Mouse (Mus musculus) midbrain, embryonic 11.5 days (tissue): Measurements from ENCODE around the gene Mrpl49. TPM values are rescaled to one million over a fixed set of nuclear protein-coding genes. Genes with fewer than 3 reads are reported as not detected.
A peak's percentile ranks its signal among the peaks of the same experiment; 100 is the strongest.

Experiments
- ATAC-seq: fragments of 200-750 bp; cut with Nextera tagmentation; 2 replicates; pipeline ENCODE4 v1.8.0; 2017; ENCODE audit warnings: moderate TSS enrichment, moderate library complexity; ENCODE audit not compliant: low FRiP score
- DNase-seq: peaks from one replicate; pipeline ENCODE4 v3.0.0; 2015; ENCODE audit warnings: low spot score; ENCODE audit errors: missing footprints
- H3K27ac ChIP-seq: fragments of 300-500 bp; sonication (generic); 2 replicates; pipeline ENCODE4 v1.5.1; 2014; ENCODE audit warnings: low read depth, low read length
- H3K27me3 ChIP-seq: fragments of 300-500 bp; sonication (generic); 2 replicates; pipeline ENCODE4 v1.6.1; 2014; ENCODE audit warnings: mild to moderate bottlenecking, low read length, moderate library complexity, mixed read lengths; ENCODE audit not compliant: control insufficient read depth, insufficient read depth
- H3K36me3 ChIP-seq: fragments of 300-500 bp; sonication (generic); 2 replicates; pipeline ENCODE4 v1.6.1; 2014; ENCODE audit warnings: mild to moderate bottlenecking, low read length, moderate library complexity, mixed read lengths; ENCODE audit not compliant: control insufficient read depth, insufficient read depth
- H3K4me1 ChIP-seq: fragments of 300-500 bp; sonication (generic); 2 replicates; pipeline ENCODE4 v1.6.1; 2014; ENCODE audit warnings: low read length; ENCODE audit not compliant: control insufficient read depth, insufficient read depth
- H3K4me2 ChIP-seq: fragments of 300-500 bp; sonication (generic); 2 replicates; pipeline ENCODE4 v1.6.1; 2014; ENCODE audit warnings: mild to moderate bottlenecking, moderate library complexity
- H3K4me3 ChIP-seq: fragments of 300-500 bp; sonication (generic); 2 replicates; pipeline ENCODE4 v1.5.1; 2014; ENCODE audit warnings: low read depth, low read length
- H3K9ac ChIP-seq: fragments of 300-500 bp; sonication (generic); 2 replicates; pipeline ENCODE4 v1.6.1; 2014; ENCODE audit warnings: low read length
- H3K9me3 ChIP-seq: fragments of 300-500 bp; sonication (generic); 2 replicates; pipeline ENCODE4 v1.6.1; 2016; ENCODE audit warnings: low read length; ENCODE audit not compliant: control insufficient read depth
- WGBS: fragments of 180-500 bp; shearing (Covaris S2); extraction: QIAGEN DNeasy Blood & Tissue Kit; methylation state at CpG from one replicate; pipeline ENCODE4 v1.1.7; 2014; 5-methylcytosine and 5-hydroxymethylcytosine counted together
- polyA plus RNA-seq: library from polyadenylated mRNA; unstranded; fragments of >200 nt; fragmentation: Nextera tagmentation; extraction: Ambion mirVana; gene quantifications from 2 replicates; pipeline ENCODE4 v1.2.1, GENCODE M21; 2014

Gene Mrpl49
- polyA plus RNA-seq, 1 experiment from 2014 or later = 92.5 TPM

GRCm38 (mm10) chr19:6061021-6061533 lies 3.5 kb upstream of the Mrpl49 start, which contains the start of gene Znhit2:
Znhit2 (plus strand) TSS chr19:6061192.
- under 1% methylated on average over 58 of the region's 58 CpGs for WGBS
- peak within 1 kb of the TSS; percentile 86 for H3K4me3 ChIP-seq
- peak within 1 kb of the TSS; percentile 95 for H3K9ac ChIP-seq
- H3K9me3 ChIP-seq = no peaks in the 10 kb centered on the region
- no peaks in the 10 kb centered on the region for H3K27me3 ChIP-seq
- ATAC-seq (peak; percentile 67), DNase-seq (peak; percentile 98)
- peak within 1 kb of the TSS; percentile 93 for H3K4me2 ChIP-seq
- H3K36me3 ChIP-seq = peaks cover 2% of the 10 kb centered on the region; the same call in 1 of the 2 replicates
- peaks cover 30% of the 10 kb centered on the region for H3K4me1 ChIP-seq
- peak within 1 kb of the TSS; percentile 92 for H3K27ac ChIP-seq

- Histone ChIP-seq H3K4me3 (peak overlapping the region; percentile 84; the same call in 1 of the 2 replicates), H3K9me3 (no peaks in the 10 kb centered on the region), H3K4me2 (peak overlapping the region; percentile 69), H3K27ac (no peak overlapping the region), H3K27me3 (no peaks in the 10 kb centered on the region), H3K36me3 (peaks cover 7% of the 10 kb centered on the region), H3K9ac (no peak overlapping the region), H3K4me1 (peaks cover 29% of the 10 kb centered on the region)
- ATAC-seq (no peak), DNase-seq (no peak)
- 85% methylated on average over 5 of the region's 5 CpGs for WGBS
Observed at GRCm38 (mm10) chr19:6058966-6059365, 1.4 kb upstream of the Mrpl49 start.

- no peak overlapping the region; the same call in 1 of the 2 replicates for H3K27ac ChIP-seq
- peaks cover 29% of the 10 kb centered on the region for H3K4me1 ChIP-seq
- DNase-seq = no peak
- ATAC-seq = no peak
- peak overlapping the region; percentile 84 for H3K4me3 ChIP-seq
- no peaks in the 10 kb centered on the region for H3K9me3 ChIP-seq
- H3K36me3 ChIP-seq = peaks cover 9% of the 10 kb centered on the region
- WGBS = 43% methylated on average over 5 of the region's 5 CpGs
- peak overlapping the region; percentile 69 for H3K4me2 ChIP-seq
- peak overlapping the region; percentile 94 for H3K9ac ChIP-seq
- no peaks in the 10 kb centered on the region for H3K27me3 ChIP-seq
Observed at GRCm38 (mm10) chr19:6058513-6058912, 928 bp upstream of the Mrpl49 start.

- H3K9ac ChIP-seq = peak overlapping the region; percentile 94
- no peaks in the 10 kb centered on the region for H3K9me3 ChIP-seq
- no peak for ATAC-seq
- H3K4me1 ChIP-seq = peaks cover 18% of the 10 kb centered on the region
- DNase-seq = no peak
- H3K27ac ChIP-seq = no peak overlapping the region
- peaks cover 22% of the 10 kb centered on the region for H3K36me3 ChIP-seq
- WGBS = 61% methylated on average over 4 of the region's 4 CpGs
- H3K27me3 ChIP-seq = no peaks in the 10 kb centered on the region
- peak overlapping the region; percentile 69 for H3K4me2 ChIP-seq
- peak overlapping the region; percentile 84 for H3K4me3 ChIP-seq
Observed at GRCm38 (mm10) chr19:6056696-6057095, 889 bp downstream of the Mrpl49 start.

- H3K4me2 ChIP-seq = no peak overlapping the region
- no peak overlapping the region for H3K4me3 ChIP-seq
- peaks cover 14% of the 10 kb centered on the region for H3K4me1 ChIP-seq
- DNase-seq = no peak
- H3K36me3 ChIP-seq = peaks cover 40% of the 10 kb centered on the region
- H3K27me3 ChIP-seq = no peaks in the 10 kb centered on the region
- no peak overlapping the region for H3K27ac ChIP-seq
- no peaks in the 10 kb centered on the region for H3K9me3 ChIP-seq
- no peak overlapping the region for H3K9ac ChIP-seq
- WGBS = 92% methylated on average over 5 of the region's 5 CpGs
- no peak for ATAC-seq
Observed at GRCm38 (mm10) chr19:6054296-6054695, 3.3 kb downstream of the Mrpl49 start.

- Histone ChIP-seq H3K27ac (no peak overlapping the region), H3K36me3 (peaks cover 40% of the 10 kb centered on the region), H3K27me3 (no peaks in the 10 kb centered on the region), H3K9me3 (no peaks in the 10 kb centered on the region), H3K9ac (no peak overlapping the region), H3K4me1 (peaks cover 15% of the 10 kb centered on the region), H3K4me2 (no peak overlapping the region), H3K4me3 (no peak overlapping the region)
- DNase-seq (no peak), ATAC-seq (no peak)
- WGBS = 85% methylated on average over 7 of the region's 7 CpGs
Observed at GRCm38 (mm10) chr19:6052516-6052915, 5.1 kb downstream of the Mrpl49 start.

GRCm38 (mm10) chr19:6048681-6049410 lies 8.7 kb downstream of the Mrpl49 start:
- Histone ChIP-seq H3K4me3 (no peak overlapping the region), H3K27me3 (no peaks in the 10 kb centered on the region), H3K4me1 (peaks cover 16% of the 10 kb centered on the region), H3K9me3 (no peaks in the 10 kb centered on the region), H3K4me2 (no peak overlapping the region), H3K36me3 (peaks cover 35% of the 10 kb centered on the region), H3K27ac (no peak overlapping the region), H3K9ac (no peak overlapping the region)
- DNase-seq (no peak), ATAC-seq (no peak)
- 85% methylated on average over 11 of the region's 11 CpGs for WGBS

GRCm38 (mm10) chr19:6047899-6048166 lies 9.8 kb downstream of the Mrpl49 start:
- no peak overlapping the region for H3K27ac ChIP-seq
- no peaks in the 10 kb centered on the region for H3K9me3 ChIP-seq
- no peaks in the 10 kb centered on the region for H3K27me3 ChIP-seq
- peak overlapping the region; percentile 65 for H3K4me2 ChIP-seq
- WGBS = 93% methylated on average over 8 of the region's 8 CpGs
- no peak for ATAC-seq
- H3K4me3 ChIP-seq = peak overlapping the region; percentile 89
- H3K4me1 ChIP-seq = peaks cover 16% of the 10 kb centered on the region
- peaks cover 28% of the 10 kb centered on the region for H3K36me3 ChIP-seq
- no peak for DNase-seq
- H3K9ac ChIP-seq = peak overlapping the region; percentile 94; the same call in 1 of the 2 replicates

GRCm38 (mm10) chr19:6047154-6047898 lies 10.3 kb downstream of the Mrpl49 start:
- peak overlapping the region; percentile 89 for H3K4me3 ChIP-seq
- peak overlapping the region; percentile 97 for H3K27ac ChIP-seq
- H3K4me2 ChIP-seq = peak overlapping the region; percentile 65
- H3K9ac ChIP-seq = peak overlapping the region; percentile 94
- DNase-seq (no peak), ATAC-seq (peak; percentile 39)
- no peaks in the 10 kb centered on the region for H3K9me3 ChIP-seq
- H3K36me3 ChIP-seq = peaks cover 25% of the 10 kb centered on the region
- H3K4me1 ChIP-seq = peaks cover 16% of the 10 kb centered on the region
- 3% methylated on average over 44 of the region's 44 CpGs for WGBS
- H3K27me3 ChIP-seq = no peaks in the 10 kb centered on the region
